Mouse (Mus musculus): ENCODE data around the gene Arl11. TPM values are rescaled to one million over a fixed set of nuclear protein-coding genes. Genes with fewer than 3 reads are reported as not detected.

Arl11 gene
- 0.14 and 0.73 TPM in 2 replicates for polyA plus RNA-seq (2014; fragmentation: Nextera tagmentation; extraction: Ambion mirVana)

GRCm38 (mm10) chr14:61309593-61309992 is at the start of gene Arl11:
Gene Arl11 (plus strand): TSS chr14:61309753.
- Histone ChIP-seq H3K27me3 (ENCODE audit: control insufficient read depth, insufficient read depth, low read length) (no peaks in the 10 kb centered on the region), H3K27ac (ENCODE audit: low read depth, low read length) (no peak within 1 kb of the TSS), H3K4me3 (ENCODE audit: low read depth, low read length) (no peak within 1 kb of the TSS), H3K9me3 (replicated peaks; ENCODE audit: control insufficient read depth, low read length) (no peaks in the 10 kb centered on the region), H3K4me1 (ENCODE audit: control insufficient read depth, insufficient read depth, low read length) (peaks cover 10% of the 10 kb centered on the region), H3K9ac (ENCODE audit: low read depth, low read length) (no peak within 1 kb of the TSS), H3K4me2 (no peak within 1 kb of the TSS), H3K36me3 (ENCODE audit: control insufficient read depth, insufficient read depth, low read length) (no peaks in the 10 kb centered on the region)
- ATAC-seq (replicated peaks; ENCODE audit: insufficient number of reproducible peaks, low FRiP score, low TSS enrichment): no peak
- WGBS (ENCODE audit: insufficient replicate concordance): 43% methylated on average over 6 of the region's 6 CpGs

GRCm38 (mm10) chr14:61267908-61268475 is 41.6 kb upstream of the Arl11 start:
- no peak for ATAC-seq (replicated peaks; ENCODE audit: insufficient number of reproducible peaks, low FRiP score, low TSS enrichment)
- no peak overlapping the region for H3K4me3 ChIP-seq (ENCODE audit: low read depth, low read length)
- H3K36me3 ChIP-seq (ENCODE audit: control insufficient read depth, insufficient read depth, low read length): no peaks in the 10 kb centered on the region
- no peak overlapping the region for H3K27ac ChIP-seq (ENCODE audit: low read depth, low read length)
- H3K9me3 ChIP-seq (replicated peaks; ENCODE audit: control insufficient read depth, low read length): no peaks in the 10 kb centered on the region
- peaks cover 7% of the 10 kb centered on the region for H3K27me3 ChIP-seq (ENCODE audit: control insufficient read depth, insufficient read depth, low read length)
- no peak overlapping the region for H3K4me2 ChIP-seq
- WGBS (ENCODE audit: insufficient replicate concordance): 62% methylated on average over 5 of the region's 5 CpGs
- H3K4me1 ChIP-seq (ENCODE audit: control insufficient read depth, insufficient read depth, low read length): no peaks in the 10 kb centered on the region
- no peak overlapping the region for H3K9ac ChIP-seq (ENCODE audit: low read depth, low read length)

GRCm38 (mm10) chr14:61274414-61275198 is 34.9 kb upstream of the Arl11 start:
- no peak for ATAC-seq (replicated peaks; ENCODE audit: insufficient number of reproducible peaks, low FRiP score, low TSS enrichment)
- 6% methylated on average over 38 of the region's 38 CpGs for WGBS (ENCODE audit: insufficient replicate concordance)
- H3K27me3 ChIP-seq (ENCODE audit: control insufficient read depth, insufficient read depth, low read length): peaks cover 36% of the 10 kb centered on the region

GRCm38 (mm10) chr14:61277285-61277684 is 32.3 kb upstream of the Arl11 start:
- no peaks in the 10 kb centered on the region for H3K36me3 ChIP-seq (ENCODE audit: control insufficient read depth, insufficient read depth, low read length)
- H3K9me3 ChIP-seq (replicated peaks; ENCODE audit: control insufficient read depth, low read length): no peaks in the 10 kb centered on the region
- WGBS (ENCODE audit: insufficient replicate concordance): 22% methylated on average over 1 of the region's 1 CpGs
- H3K4me1 ChIP-seq (ENCODE audit: control insufficient read depth, insufficient read depth, low read length): no peaks in the 10 kb centered on the region
- no peak overlapping the region for H3K9ac ChIP-seq (ENCODE audit: low read depth, low read length)
- H3K27ac ChIP-seq (ENCODE audit: low read depth, low read length): no peak overlapping the region
- ATAC-seq (replicated peaks; ENCODE audit: insufficient number of reproducible peaks, low FRiP score, low TSS enrichment): no peak
- H3K27me3 ChIP-seq (ENCODE audit: control insufficient read depth, insufficient read depth, low read length): peaks cover 32% of the 10 kb centered on the region
- no peak overlapping the region for H3K4me2 ChIP-seq
- H3K4me3 ChIP-seq (ENCODE audit: low read depth, low read length): no peak overlapping the region

More at GRCm38 (mm10) chr14:61274414-61275198, 34.9 kb upstream of the Arl11 start:
- H3K4me1 ChIP-seq (ENCODE audit: control insufficient read depth, insufficient read depth, low read length): no peaks in the 10 kb centered on the region
- H3K4me3 ChIP-seq (ENCODE audit: low read depth, low read length): peak overlapping the region; percentile 29
- no peaks in the 10 kb centered on the region for H3K9me3 ChIP-seq (replicated peaks; ENCODE audit: control insufficient read depth, low read length)
- no peak overlapping the region for H3K9ac ChIP-seq (ENCODE audit: low read depth, low read length)
- no peaks in the 10 kb centered on the region for H3K36me3 ChIP-seq (ENCODE audit: control insufficient read depth, insufficient read depth, low read length)
- no peak overlapping the region for H3K27ac ChIP-seq (ENCODE audit: low read depth, low read length)
- peak overlapping the region; percentile 53 for H3K4me2 ChIP-seq

DNA sequence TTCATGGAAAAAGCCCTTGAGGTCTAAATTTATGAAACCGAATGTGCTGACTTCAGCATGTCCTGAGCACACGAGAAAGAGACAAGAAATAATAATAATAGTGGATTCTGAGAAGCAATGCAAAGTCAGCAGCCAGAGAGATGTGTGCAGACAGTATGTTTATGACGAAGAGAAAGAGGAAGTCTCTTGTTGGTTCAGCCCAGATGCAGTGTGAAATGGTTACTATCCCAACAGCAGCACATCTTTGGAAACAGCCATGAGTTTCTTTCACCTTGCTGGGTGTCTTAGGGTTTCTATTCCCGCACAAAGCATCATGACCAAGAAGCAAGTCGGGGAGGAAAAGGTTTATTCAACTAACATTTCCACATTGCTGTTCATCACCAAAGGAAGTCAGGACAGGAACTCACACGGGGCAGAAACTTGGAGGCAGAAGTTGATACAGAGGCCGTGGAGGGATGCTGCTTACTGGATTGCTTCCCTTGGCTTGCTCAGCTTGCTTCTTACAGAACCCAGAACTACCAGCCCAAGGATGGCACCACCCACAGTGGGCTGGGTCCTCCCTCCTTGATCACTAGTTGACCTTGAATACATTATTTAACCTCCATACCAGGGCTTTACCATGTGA is 30.8 kb upstream of the Arl11 start:
- Histone ChIP-seq H3K4me1 (ENCODE audit: control insufficient read depth, insufficient read depth, low read length) (no peaks in the 10 kb centered on the region), H3K9ac (ENCODE audit: low read depth, low read length) (no peak overlapping the region), H3K4me3 (ENCODE audit: low read depth, low read length) (no peak overlapping the region), H3K27ac (ENCODE audit: low read depth, low read length) (no peak overlapping the region), H3K27me3 (ENCODE audit: control insufficient read depth, insufficient read depth, low read length) (peaks cover 26% of the 10 kb centered on the region), H3K4me2 (no peak overlapping the region), H3K9me3 (replicated peaks; ENCODE audit: control insufficient read depth, low read length) (no peaks in the 10 kb centered on the region), H3K36me3 (ENCODE audit: control insufficient read depth, insufficient read depth, low read length) (no peaks in the 10 kb centered on the region)
- 79% methylated on average over 7 of the region's 7 CpGs for WGBS (ENCODE audit: insufficient replicate concordance)
- no peak for ATAC-seq (replicated peaks; ENCODE audit: insufficient number of reproducible peaks, low FRiP score, low TSS enrichment)

DNA sequence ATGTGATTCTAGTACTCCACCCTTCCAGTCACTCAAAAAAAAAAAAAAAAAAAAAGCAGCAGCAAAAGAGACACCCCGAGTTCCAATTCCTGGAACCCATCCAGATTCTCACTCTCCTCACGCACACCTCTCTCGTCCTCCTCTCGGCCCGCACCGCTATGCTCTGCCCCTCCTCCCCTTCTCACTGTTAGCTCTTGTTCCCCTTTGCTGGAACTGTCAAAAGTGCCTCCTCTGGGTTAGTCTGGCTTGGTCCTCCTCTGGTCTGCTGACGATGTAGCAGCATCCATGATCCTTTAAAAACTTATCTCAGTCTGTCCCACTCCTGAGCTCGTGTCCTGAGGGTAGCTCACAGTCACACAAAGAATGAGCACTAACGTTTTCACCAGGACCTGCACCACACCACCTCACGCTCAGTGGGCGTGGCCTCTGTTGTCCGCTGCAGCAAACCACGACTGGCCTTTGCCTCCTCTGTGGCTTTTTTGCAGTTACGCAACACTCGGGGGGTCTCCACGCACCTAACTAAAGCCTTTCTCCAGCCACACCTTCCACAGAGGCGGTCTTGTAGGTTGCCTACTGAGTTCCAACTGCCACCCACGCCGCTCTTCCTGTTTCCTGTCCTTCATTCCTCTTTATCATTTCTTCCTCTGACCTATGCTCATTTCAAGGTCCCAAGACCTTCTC is 20.8 kb upstream of the Arl11 start:
- H3K4me2 ChIP-seq: peak overlapping the region; percentile 3; the same call in 1 of the 2 replicates
- no peak overlapping the region for H3K4me3 ChIP-seq (ENCODE audit: low read depth, low read length)
- no peak overlapping the region for H3K27ac ChIP-seq (ENCODE audit: low read depth, low read length)
- H3K36me3 ChIP-seq (ENCODE audit: control insufficient read depth, insufficient read depth, low read length): no peaks in the 10 kb centered on the region
- no peaks in the 10 kb centered on the region for H3K9me3 ChIP-seq (replicated peaks; ENCODE audit: control insufficient read depth, low read length)
- no peak for ATAC-seq (replicated peaks; ENCODE audit: insufficient number of reproducible peaks, low FRiP score, low TSS enrichment)
- 58% methylated on average over 19 of the region's 19 CpGs for WGBS (ENCODE audit: insufficient replicate concordance)
- no peaks in the 10 kb centered on the region for H3K27me3 ChIP-seq (ENCODE audit: control insufficient read depth, insufficient read depth, low read length)
- H3K9ac ChIP-seq (ENCODE audit: low read depth, low read length): no peak overlapping the region
- no peaks in the 10 kb centered on the region for H3K4me1 ChIP-seq (ENCODE audit: control insufficient read depth, insufficient read depth, low read length)

DNA sequence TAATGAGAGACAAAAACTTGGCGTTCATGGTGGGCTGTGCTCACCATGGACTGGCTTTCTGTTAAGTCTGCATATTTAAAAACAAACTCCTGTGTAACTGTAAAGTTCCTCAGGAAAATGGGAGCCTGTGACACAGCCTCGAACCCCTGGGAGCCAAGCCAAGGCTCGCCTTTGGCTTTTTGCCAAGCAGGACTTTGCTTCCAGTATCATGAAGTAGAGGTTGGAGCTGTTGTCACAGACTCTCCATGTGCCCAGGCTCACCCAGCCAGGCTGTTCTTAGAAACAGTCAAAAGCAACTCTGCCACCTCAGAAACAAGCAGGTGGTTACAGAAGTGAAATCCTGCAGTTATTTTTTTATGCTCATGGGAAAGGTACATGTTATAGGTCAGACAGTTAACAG is 18.9 kb upstream of the Arl11 start:
- no peaks in the 10 kb centered on the region for H3K9me3 ChIP-seq (replicated peaks; ENCODE audit: control insufficient read depth, low read length)
- no peak overlapping the region for H3K9ac ChIP-seq (ENCODE audit: low read depth, low read length)
- no peak overlapping the region for H3K4me3 ChIP-seq (ENCODE audit: low read depth, low read length)
- no peaks in the 10 kb centered on the region for H3K27me3 ChIP-seq (ENCODE audit: control insufficient read depth, insufficient read depth, low read length)
- no peaks in the 10 kb centered on the region for H3K4me1 ChIP-seq (ENCODE audit: control insufficient read depth, insufficient read depth, low read length)
- H3K36me3 ChIP-seq (ENCODE audit: control insufficient read depth, insufficient read depth, low read length): no peaks in the 10 kb centered on the region
- no peak overlapping the region for H3K4me2 ChIP-seq
- 50% methylated on average over 3 of the region's 3 CpGs for WGBS (ENCODE audit: insufficient replicate concordance)
- no peak overlapping the region for H3K27ac ChIP-seq (ENCODE audit: low read depth, low read length)
- no peak for ATAC-seq (replicated peaks; ENCODE audit: insufficient number of reproducible peaks, low FRiP score, low TSS enrichment)

DNA sequence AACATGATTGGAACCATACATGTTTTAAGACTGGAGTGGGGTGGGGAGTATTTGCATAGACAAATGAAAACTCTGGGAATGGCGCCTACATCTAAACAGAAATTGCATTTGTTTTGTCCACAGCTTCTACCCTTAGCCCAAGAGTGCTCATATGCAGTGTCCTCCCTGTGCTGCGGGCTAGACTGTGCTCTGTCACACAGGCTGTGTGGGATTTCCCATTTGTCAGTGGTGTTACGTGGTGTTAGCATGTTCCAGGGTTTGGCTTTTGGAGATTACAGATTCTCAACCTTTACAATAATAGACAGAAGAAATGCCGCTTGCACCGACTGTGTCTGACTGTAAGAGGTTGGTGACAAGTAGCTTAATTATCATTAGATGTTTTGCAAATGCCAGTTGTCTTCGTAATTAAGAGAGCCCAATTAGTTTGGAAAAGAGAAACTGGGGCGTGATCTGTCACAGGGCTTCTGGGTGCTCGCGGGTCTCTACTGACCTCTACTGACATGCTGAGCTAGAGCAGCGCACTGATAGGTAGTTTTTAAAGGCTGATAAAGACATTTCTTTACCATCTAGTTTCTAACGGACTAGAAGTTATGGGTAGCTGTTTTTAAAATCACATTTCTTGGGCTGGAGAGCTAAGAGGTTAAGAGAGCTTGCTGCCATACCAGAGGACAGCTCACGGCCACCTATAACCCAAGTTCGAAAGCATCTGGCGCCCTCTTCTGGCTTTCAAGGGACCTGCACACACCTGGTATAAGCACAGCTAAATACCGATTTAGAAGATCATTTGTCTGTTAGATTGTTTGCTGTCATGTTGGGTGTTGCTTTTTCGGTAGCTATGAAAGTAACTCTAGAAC is 15.4 kb upstream of the Arl11 start:
- H3K36me3 ChIP-seq (ENCODE audit: control insufficient read depth, insufficient read depth, low read length): no peaks in the 10 kb centered on the region
- H3K27ac ChIP-seq (ENCODE audit: low read depth, low read length): no peak overlapping the region
- no peak overlapping the region for H3K9ac ChIP-seq (ENCODE audit: low read depth, low read length)
- no peak for ATAC-seq (replicated peaks; ENCODE audit: insufficient number of reproducible peaks, low FRiP score, low TSS enrichment)
- H3K9me3 ChIP-seq (replicated peaks; ENCODE audit: control insufficient read depth, low read length): no peaks in the 10 kb centered on the region
- H3K4me1 ChIP-seq (ENCODE audit: control insufficient read depth, insufficient read depth, low read length): no peaks in the 10 kb centered on the region
- no peaks in the 10 kb centered on the region for H3K27me3 ChIP-seq (ENCODE audit: control insufficient read depth, insufficient read depth, low read length)
- 0 out of 2 replicates have a peak overlapping the region, but pooled peaks have one; percentile 1 for H3K4me2 ChIP-seq
- 43% methylated on average over 16 of the region's 16 CpGs for WGBS (ENCODE audit: insufficient replicate concordance)
- H3K4me3 ChIP-seq (ENCODE audit: low read depth, low read length): no peak overlapping the region

All from heart, embryonic 11.5 days (tissue).